ENCODE assay signal across 1 mouse cellular context in the genomic region with DNA sequence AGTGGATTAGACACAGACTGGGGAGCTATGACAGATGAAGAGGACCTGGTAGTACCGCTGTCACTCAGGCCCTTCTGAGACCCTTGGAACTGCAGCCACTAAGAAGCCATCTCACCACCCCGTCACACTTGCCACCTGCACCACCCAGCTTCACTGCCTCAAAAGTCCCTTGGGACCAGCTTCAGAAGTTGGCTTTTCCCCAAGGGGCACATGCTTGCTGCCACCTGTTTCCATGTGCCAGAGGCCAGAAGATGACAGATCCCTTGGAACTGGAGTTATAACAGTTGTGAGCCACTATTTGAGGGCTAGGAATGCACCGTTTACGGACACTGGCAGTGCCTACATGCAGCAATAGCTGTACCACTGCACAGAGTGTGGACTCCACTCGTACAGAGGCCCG.
TF ChIP-seq lines count a peak whose summit lies in the region.

No protein-coding gene starts in this region.

TF ChIP-seq in CH12.LX, 34 proteins besides CTCF, POLR2A, EP300 and RAD21:
- TF ChIP-seq JUND (conservative IDR thresholded peaks at IDR 0.05; ENCODE audit: low read depth, low read length) (no peak), TCF12 (IDR thresholded peaks at IDR 0.05; ENCODE audit: low read depth, low read length) (0 out of 2 replicates have a peak, but pooled peaks have one; percentile 36), MYC (IDR thresholded peaks at IDR 0.05; ENCODE audit: low read depth, low read length) (0 out of 2 replicates have a peak, but pooled peaks have one; percentile 19)
